Mouse (Mus musculus) ES-Bruce4 (cell line): ENCODE data around the gene Ros1. TPM values are rescaled to one million over a fixed set of nuclear protein-coding genes. Genes with fewer than 3 reads are reported as not detected.

ENCODE experiments used
- H3K27ac ChIP-seq: 2 replicates; pipeline ENCODE4 v1.5.1; 2012; ENCODE audit warnings: low read length, inconsistent platforms; ENCODE audit not compliant: insufficient read depth
- H3K27me3 ChIP-seq: 2 replicates; pipeline ENCODE4 v1.6.1; 2012; ENCODE audit warnings: mild to moderate bottlenecking, low read length, inconsistent platforms; ENCODE audit not compliant: control insufficient read depth, poor library complexity, insufficient read depth, severe bottlenecking
- H3K36me3 ChIP-seq: 2 replicates; pipeline ENCODE4 v1.6.1; 2012; ENCODE audit warnings: inconsistent platforms, mild to moderate bottlenecking, low read length, moderate library complexity; ENCODE audit not compliant: control insufficient read depth, poor library complexity, insufficient read depth, severe bottlenecking
- H3K4me1 ChIP-seq: one replicate; pipeline ENCODE4 v1.8.1; 2011; ENCODE audit warnings: low read length; ENCODE audit not compliant: control insufficient read depth, insufficient read depth
- H3K4me3 ChIP-seq: 2 replicates; pipeline ENCODE4 v1.5.1; 2011; ENCODE audit warnings: low read depth, mild to moderate bottlenecking, low read length
- H3K9ac ChIP-seq: 2 replicates; pipeline ENCODE4 v1.6.1; 2012; ENCODE audit warnings: low read depth, mild to moderate bottlenecking, inconsistent platforms; ENCODE audit not compliant: poor library complexity, severe bottlenecking
- H3K9me3 ChIP-seq: replicated peaks from 2 replicates; pipeline ENCODE4 v1.6.1; 2012; ENCODE audit warnings: mild to moderate bottlenecking, low read length, inconsistent platforms; ENCODE audit not compliant: control insufficient read depth, poor library complexity, insufficient read depth, severe bottlenecking
- CTCF ChIP-seq: IDR thresholded peaks from one replicate; pipeline ENCODE4 v1.8.1; 2011; ENCODE audit warnings: low read depth, low read length
- EP300 ChIP-seq: IDR thresholded peaks from 2 replicates; pipeline ENCODE4 v1.6.1; 2011; ENCODE audit warnings: low read depth, low read length; ENCODE audit not compliant: insufficient read depth
- POLR2A ChIP-seq: IDR thresholded peaks from one replicate; pipeline ENCODE4 v1.8.1; 2011; ENCODE audit warnings: low read length; ENCODE audit not compliant: insufficient read depth
- polyA plus RNA-seq: library from polyadenylated mRNA; stranded (reverse); fragments of >200 nt; gene quantifications from 2 replicates; pipeline ENCODE4 v1.2.4, GENCODE M21; 2011; ENCODE audit warnings: low read depth; ENCODE audit not compliant: missing spikeins, insufficient read depth, insufficient read length

Gene Ros1
- polyA plus RNA-seq, 1 experiment = not detected

DNA sequence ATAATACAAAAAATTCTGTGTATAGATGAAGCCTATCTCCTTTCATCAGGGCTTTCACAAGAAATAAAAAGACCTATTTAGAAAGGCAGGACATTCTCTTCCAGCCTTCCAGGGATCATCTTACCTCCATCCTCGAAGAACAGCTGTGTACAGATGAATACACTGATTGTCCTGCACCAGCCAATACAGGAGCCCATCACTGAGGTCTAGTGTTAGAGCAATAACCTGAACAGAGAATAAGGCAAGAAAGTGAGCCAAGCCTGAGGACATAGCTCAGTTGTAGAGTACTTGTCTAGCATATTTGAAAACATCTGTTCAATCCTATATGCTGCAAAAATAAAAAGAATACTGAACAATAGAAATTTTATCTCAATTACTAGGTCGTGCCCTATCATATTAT, 64.3 kb downstream of the Ros1 start:
- TF ChIP-seq CTCF (no peak), POLR2A (no peak), EP300 (no peak)
- Histone ChIP-seq H3K9me3 (no peaks in the 10 kb centered on the region), H3K4me1 (no peaks in the 10 kb centered on the region), H3K9ac (no peak overlapping the region), H3K27ac (no peak overlapping the region), H3K36me3 (no peaks in the 10 kb centered on the region), H3K27me3 (no peaks in the 10 kb centered on the region), H3K4me3 (no peak overlapping the region)

GRCm38 (mm10) chr10:52128874-52129412, 66.1 kb downstream of the Ros1 start:
- TF ChIP-seq CTCF (no peak), EP300 (no peak), POLR2A (no peak)
- Histone ChIP-seq H3K4me1 (no peaks in the 10 kb centered on the region), H3K36me3 (no peaks in the 10 kb centered on the region), H3K9me3 (no peaks in the 10 kb centered on the region), H3K4me3 (no peak overlapping the region), H3K9ac (no peak overlapping the region), H3K27me3 (no peaks in the 10 kb centered on the region), H3K27ac (no peak overlapping the region)

DNA sequence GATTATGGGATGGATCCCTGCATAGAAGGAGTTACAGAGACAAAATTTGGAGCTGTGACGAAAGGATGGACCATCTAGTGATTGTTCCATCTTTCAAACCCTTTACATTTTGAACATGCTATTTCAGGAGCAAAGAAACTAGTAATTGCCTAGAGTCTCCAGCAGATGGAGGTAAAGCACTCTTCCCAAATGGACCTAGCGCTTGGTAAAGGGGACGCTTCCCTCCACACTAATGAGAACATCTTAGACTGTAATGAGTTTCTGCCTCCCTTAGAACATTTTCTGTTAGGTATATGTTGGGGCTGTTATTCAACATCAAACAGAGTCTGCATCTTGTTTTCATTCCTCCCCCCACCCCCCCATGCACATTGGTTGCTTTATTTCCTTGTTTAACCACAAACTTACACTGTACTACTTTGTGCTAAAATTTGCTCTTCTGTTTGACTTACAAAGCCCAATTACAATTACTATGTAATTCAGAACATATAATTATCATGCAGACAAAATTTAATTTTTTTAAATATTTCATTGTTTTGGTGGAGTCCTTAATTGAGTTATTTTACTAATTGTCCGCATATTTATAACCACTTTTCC, 88.8 kb downstream of the Ros1 start:
- TF ChIP-seq CTCF = no peak
- TF ChIP-seq POLR2A = no peak
- no peak for TF ChIP-seq EP300
- Histone ChIP-seq H3K4me3 (no peak overlapping the region), H3K9ac (no peak overlapping the region), H3K36me3 (no peaks in the 10 kb centered on the region), H3K27me3 (no peaks in the 10 kb centered on the region), H3K9me3 (no peaks in the 10 kb centered on the region; the same call in 1 of the 2 replicates), H3K4me1 (no peaks in the 10 kb centered on the region), H3K27ac (no peak overlapping the region)

- Histone ChIP-seq H3K27ac (no peak overlapping the region), H3K4me1 (no peaks in the 10 kb centered on the region), H3K27me3 (no peaks in the 10 kb centered on the region), H3K9ac (no peak overlapping the region), H3K4me3 (no peak overlapping the region), H3K9me3 (no peaks in the 10 kb centered on the region; the same call in 1 of the 2 replicates), H3K36me3 (no peaks in the 10 kb centered on the region)
- TF ChIP-seq EP300 = no peak
- no peak for TF ChIP-seq POLR2A
- TF ChIP-seq CTCF = no peak
Observed at GRCm38 (mm10) chr10:52101273-52101672, 93.8 kb downstream of the Ros1 start.

- no peak overlapping the region for H3K27ac ChIP-seq
- no peaks in the 10 kb centered on the region for H3K36me3 ChIP-seq
- no peaks in the 10 kb centered on the region for H3K4me1 ChIP-seq
- no peak overlapping the region for H3K4me3 ChIP-seq
- no peak overlapping the region for H3K9ac ChIP-seq
- no peaks in the 10 kb centered on the region for H3K27me3 ChIP-seq
- H3K9me3 ChIP-seq = no peaks in the 10 kb centered on the region
- TF ChIP-seq EP300 (no peak), CTCF (no peak), POLR2A (no peak)
Observed at GRCm38 (mm10) chr10:52092181-52092580, 102.9 kb downstream of the Ros1 start.

DNA sequence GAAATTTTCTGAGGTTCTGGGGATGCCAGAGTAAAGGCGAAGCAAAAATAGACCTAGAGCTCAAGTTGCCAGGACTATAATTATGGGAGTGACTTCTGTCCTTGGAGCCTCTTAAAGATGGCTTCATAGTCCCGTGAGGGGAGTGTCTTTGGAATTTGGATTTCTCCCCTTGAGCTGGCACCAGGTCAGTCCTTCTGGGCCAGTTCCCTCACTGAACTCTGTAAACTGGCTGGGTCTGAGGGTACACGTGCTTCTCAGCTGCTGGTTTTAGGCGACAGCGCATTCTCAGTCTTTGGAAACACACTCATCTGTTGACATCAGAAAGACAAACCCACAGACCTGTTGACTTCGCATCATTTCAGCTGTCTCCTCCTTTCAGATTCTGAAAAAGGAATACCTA, 108.4 kb downstream of the Ros1 start:
- no peak for TF ChIP-seq CTCF
- no peak for TF ChIP-seq EP300
- no peak for TF ChIP-seq POLR2A
- no peaks in the 10 kb centered on the region for H3K4me1 ChIP-seq
- no peaks in the 10 kb centered on the region for H3K27me3 ChIP-seq
- no peaks in the 10 kb centered on the region for H3K9me3 ChIP-seq
- no peak overlapping the region for H3K9ac ChIP-seq
- H3K4me3 ChIP-seq = no peak overlapping the region
- no peaks in the 10 kb centered on the region for H3K36me3 ChIP-seq
- no peak overlapping the region for H3K27ac ChIP-seq
